Mouse (Mus musculus) heart, adult 2 months (tissue): ENCODE data around the gene P3h3.

Source experiments
- CTCF ChIP-seq: fragments of 200-600 bp; IDR thresholded peaks from 2 replicates; pipeline ENCODE4 v1.8.1; 2022; ENCODE audit warnings: antibody characterized with exemption, mild to moderate bottlenecking, moderate library complexity
- EP300 ChIP-seq: fragments of 200-500 bp; IDR thresholded peaks from 2 replicates; pipeline ENCODE4 v1.6.1; 2011; ENCODE audit warnings: low read depth, low read length, control low read depth; ENCODE audit not compliant: insufficient read depth

DNA sequence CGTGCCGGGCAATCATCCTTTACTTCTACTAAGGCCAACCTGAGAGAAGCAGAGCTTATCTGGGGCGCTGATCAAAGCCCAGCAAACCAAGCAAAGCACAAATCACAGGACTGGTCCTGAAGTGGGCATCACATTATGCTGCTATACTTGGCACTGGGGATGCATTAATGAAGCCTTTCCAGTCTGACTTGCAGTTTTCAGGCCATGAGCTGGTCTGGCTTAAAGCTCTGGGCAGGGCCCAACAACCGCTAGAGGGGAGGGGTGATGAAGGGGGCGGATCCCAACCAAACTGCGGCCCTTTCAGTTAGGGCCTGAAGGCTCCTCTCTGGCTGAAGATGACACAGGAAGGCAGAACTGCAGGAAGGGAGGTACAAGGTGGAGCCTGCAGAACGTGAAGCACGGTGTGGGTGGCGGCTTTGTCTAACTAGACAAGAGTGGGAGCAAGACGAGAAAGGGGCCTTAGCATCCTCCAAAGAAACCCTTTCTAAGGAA, 29.4 kb downstream of the P3h3 start:
- TF ChIP-seq CTCF (no peak), EP300 (no peak)
